Mouse (Mus musculus) NIH3T3 (cell line): ENCODE measurements around the gene Spatc1l.

Experiments
- DNase-seq: peaks from one replicate; pipeline ENCODE4 v3.0.0-alpha.2; 2012; ENCODE audit warnings: low read depth

Spatc1l gene

GRCm38 (mm10) chr10:76596338-76596737 lies 34.3 kb downstream of the Spatc1l start:
- DNase-seq = no peak

DNA sequence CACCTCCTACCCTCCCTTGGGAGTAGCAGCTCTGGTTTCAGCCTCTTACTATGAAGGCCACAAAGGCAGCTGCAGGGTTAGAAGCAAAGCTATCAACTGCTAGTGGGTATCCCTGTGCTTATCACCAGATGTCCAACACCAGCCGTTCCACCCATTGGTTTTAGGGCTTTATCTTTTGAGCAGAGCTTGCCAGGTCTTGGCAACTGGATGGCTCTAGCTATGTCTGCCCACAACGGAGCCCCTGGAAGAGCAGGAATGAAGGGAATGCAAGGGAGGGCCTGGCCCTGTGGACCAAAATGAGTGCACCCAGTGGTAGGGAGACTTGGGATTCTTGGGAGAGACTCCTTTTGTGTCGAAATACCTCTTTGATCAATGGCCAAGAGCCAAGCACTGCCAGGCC lies 40.6 kb downstream of the Spatc1l start:
- peak; percentile 29 for DNase-seq

- no peak for DNase-seq
These were observed 50.4 kb downstream of the Spatc1l start for GRCm38 (mm10) chr10:76612473-76612872.
